Mouse (Mus musculus) testis, adult 2 months (tissue): ENCODE measurements around the gene Sema3b. TPM values are rescaled to one million over a fixed set of nuclear protein-coding genes. Genes with fewer than 3 reads are reported as not detected.

Experiments used
- H3K27ac ChIP-seq: fragments of 200-500 bp; 2 replicates; pipeline ENCODE4 v1.5.1; 2012; ENCODE audit warnings: low read depth, low read length; ENCODE audit not compliant: control insufficient read depth, insufficient read depth
- H3K27me3 ChIP-seq: fragments of 200-500 bp; 2 replicates; pipeline ENCODE4 v1.6.1; 2012; ENCODE audit warnings: mild to moderate bottlenecking, low read length, moderate library complexity; ENCODE audit not compliant: control insufficient read depth, insufficient read depth
- H3K36me3 ChIP-seq: fragments of 200-500 bp; 2 replicates; pipeline ENCODE4 v1.6.1; 2012; ENCODE audit warnings: mild to moderate bottlenecking, low read length; ENCODE audit not compliant: control insufficient read depth, insufficient read depth
- H3K4me1 ChIP-seq: fragments of 200-500 bp; 2 replicates; pipeline ENCODE4 v1.6.1; 2012; ENCODE audit warnings: low read length; ENCODE audit not compliant: control insufficient read depth, insufficient read depth
- H3K4me3 ChIP-seq: fragments of 200-500 bp; 2 replicates; pipeline ENCODE4 v1.5.1; 2012; ENCODE audit warnings: low read depth, mild to moderate bottlenecking, low read length, moderate library complexity, mixed read lengths; ENCODE audit not compliant: control insufficient read depth
- CTCF ChIP-seq: fragments of 200-500 bp; IDR thresholded peaks from 2 replicates; pipeline ENCODE4 v1.5.1; 2012; ENCODE audit warnings: low read depth, mild to moderate bottlenecking, inconsistent platforms, low read length, moderate library complexity; ENCODE audit not compliant: control insufficient read depth, insufficient read depth, insufficient replicate concordance
- POLR2A ChIP-seq: fragments of 200-500 bp; IDR thresholded peaks from 2 replicates; pipeline ENCODE4 v1.6.1; 2012; ENCODE audit warnings: low read depth, mild to moderate bottlenecking, inconsistent platforms, low read length, moderate library complexity; ENCODE audit not compliant: control insufficient read depth
- polyA plus RNA-seq: library from polyadenylated mRNA; depleted of rRNA; stranded (reverse); fragments of >200 nt; gene quantifications from 2 replicates; pipeline ENCODE4 v1.2.3, GENCODE M21; 2012

The Sema3b gene
- polyA plus RNA-seq, 1 experiment: 2.1 TPM

DNA sequence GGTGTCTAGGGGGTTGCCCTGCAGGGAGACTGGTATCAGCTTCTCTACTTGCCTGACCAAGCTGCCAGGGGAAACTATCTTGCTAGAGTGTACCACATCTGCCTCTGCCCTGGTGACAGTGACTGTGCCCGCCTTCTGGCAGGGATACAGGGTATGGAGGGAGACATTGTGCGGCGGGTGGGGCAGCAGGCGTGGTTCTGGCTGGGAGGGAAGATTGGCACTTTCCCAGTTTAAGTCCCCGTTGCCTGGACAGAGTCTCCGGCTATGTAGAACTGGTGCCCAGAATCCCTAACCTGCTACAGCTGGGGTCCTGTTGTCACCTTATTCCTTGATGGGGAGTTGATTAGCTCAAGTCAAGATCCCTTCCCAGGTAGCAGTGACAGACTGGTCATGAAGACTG is 23.4 kb upstream of the Sema3b start:
- no peaks in the 10 kb centered on the region for H3K36me3 ChIP-seq
- H3K27me3 ChIP-seq: no peaks in the 10 kb centered on the region
- peak overlapping the region; percentile 99 for H3K27ac ChIP-seq
- TF ChIP-seq POLR2A (no peak), CTCF (no peak)
- H3K4me1 ChIP-seq: peaks cover 49% of the 10 kb centered on the region
- peak overlapping the region; percentile 91 for H3K4me3 ChIP-seq

- H3K4me3 ChIP-seq: no peak overlapping the region
- no peaks in the 10 kb centered on the region for H3K36me3 ChIP-seq
- no peak for TF ChIP-seq POLR2A
- TF ChIP-seq CTCF: no peak
- H3K27ac ChIP-seq: no peak overlapping the region; the same call in 1 of the 2 replicates
- no peaks in the 10 kb centered on the region for H3K27me3 ChIP-seq
- peaks cover 47% of the 10 kb centered on the region for H3K4me1 ChIP-seq
Observed at GRCm38 (mm10) chr9:107631861-107632260, 22.8 kb upstream of the Sema3b start.

DNA sequence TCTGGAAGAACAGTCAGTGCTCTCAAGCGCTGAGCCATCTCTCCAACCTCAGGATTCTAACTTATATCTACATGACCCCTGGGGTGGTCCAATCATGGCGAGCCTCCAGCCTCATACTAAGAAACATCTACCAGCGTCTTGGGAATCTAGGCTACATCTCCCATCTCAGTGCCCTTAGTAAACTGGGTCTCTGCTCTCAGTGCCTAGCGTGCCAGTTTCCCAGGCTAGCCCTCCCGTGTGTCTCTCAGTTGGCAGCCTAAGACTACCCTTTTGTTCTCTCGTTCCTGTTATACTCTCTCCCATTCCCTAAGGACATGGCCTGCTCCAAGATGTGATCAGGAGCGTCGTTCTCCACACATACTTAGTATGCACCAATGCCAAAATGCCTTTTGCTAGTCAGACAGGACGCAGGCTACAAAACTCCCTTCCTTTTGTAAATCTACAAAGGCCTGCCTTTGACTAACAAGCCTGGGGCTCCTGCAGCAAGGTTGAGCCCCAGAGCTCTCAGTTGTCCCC is 22.3 kb upstream of the Sema3b start:
- Histone ChIP-seq H3K4me3 (no peak overlapping the region), H3K27ac (no peak overlapping the region), H3K4me1 (peaks cover 52% of the 10 kb centered on the region), H3K36me3 (no peaks in the 10 kb centered on the region), H3K27me3 (no peaks in the 10 kb centered on the region)
- TF ChIP-seq POLR2A (no peak), CTCF (no peak)

DNA sequence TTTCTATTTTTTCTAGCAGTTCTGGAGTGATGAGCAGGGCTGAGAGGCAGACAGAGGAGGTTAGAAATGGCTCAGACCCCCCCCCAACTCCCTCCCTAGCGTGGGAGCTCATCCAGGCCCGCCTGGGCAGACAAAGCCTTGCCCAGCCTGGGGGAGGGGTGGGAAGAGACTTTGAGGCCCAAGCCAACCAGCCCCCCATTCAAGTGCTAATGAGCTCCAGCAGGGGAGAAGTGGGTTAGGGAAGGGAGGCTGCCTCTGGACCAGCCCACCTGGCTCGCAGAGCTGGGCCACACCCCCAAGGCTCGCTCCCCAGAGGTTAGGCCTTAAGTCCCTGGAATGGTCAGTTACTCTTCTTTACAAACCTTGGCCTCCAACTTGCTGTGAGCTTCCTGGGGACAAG is 21.5 kb upstream of the Sema3b start:
- no peaks in the 10 kb centered on the region for H3K36me3 ChIP-seq
- H3K4me3 ChIP-seq: no peak overlapping the region
- TF ChIP-seq POLR2A (no peak), CTCF (no peak)
- H3K27me3 ChIP-seq: no peaks in the 10 kb centered on the region
- peaks cover 53% of the 10 kb centered on the region for H3K4me1 ChIP-seq
- no peak overlapping the region for H3K27ac ChIP-seq

GRCm38 (mm10) chr9:107629901-107630425 is 20.9 kb upstream of the Sema3b start:
- no peak overlapping the region for H3K4me3 ChIP-seq
- no peak for TF ChIP-seq CTCF
- no peak for TF ChIP-seq POLR2A
- H3K27me3 ChIP-seq: no peaks in the 10 kb centered on the region
- no peak overlapping the region for H3K27ac ChIP-seq
- no peaks in the 10 kb centered on the region for H3K36me3 ChIP-seq
- H3K4me1 ChIP-seq: peaks cover 51% of the 10 kb centered on the region

- H3K36me3 ChIP-seq: no peaks in the 10 kb centered on the region
- peak overlapping the region; percentile 14; the same call in 1 of the 2 replicates for H3K27ac ChIP-seq
- no peak for TF ChIP-seq CTCF
- no peak for TF ChIP-seq POLR2A
- no peak overlapping the region for H3K4me3 ChIP-seq
- H3K27me3 ChIP-seq: no peaks in the 10 kb centered on the region
- H3K4me1 ChIP-seq: peaks cover 46% of the 10 kb centered on the region
Observed at GRCm38 (mm10) chr9:107629411-107629730, 20.3 kb upstream of the Sema3b start.

GRCm38 (mm10) chr9:107628721-107629410 is 19.8 kb upstream of the Sema3b start:
- TF ChIP-seq POLR2A (no peak), CTCF (no peak)
- peak overlapping the region; percentile 49 for H3K27ac ChIP-seq
- H3K36me3 ChIP-seq: no peaks in the 10 kb centered on the region

More at GRCm38 (mm10) chr9:107628721-107629410, 19.8 kb upstream of the Sema3b start:
- H3K27me3 ChIP-seq: no peaks in the 10 kb centered on the region
- peaks cover 42% of the 10 kb centered on the region for H3K4me1 ChIP-seq
- H3K4me3 ChIP-seq: no peak overlapping the region
